Mouse (Mus musculus) neutrophil, adult 5-6 weeks (primary cell): ENCODE measurements around the gene Epb42. TPM values are rescaled to one million over a fixed set of nuclear protein-coding genes. Genes with fewer than 3 reads are reported as not detected.
A peak's percentile ranks its signal among the peaks of the same experiment; 100 is the strongest.
"Not testable (repeated sequence)": the region's sequence is repeated elsewhere in the genome, so short reads cannot be mapped to it uniquely, and the experiment has no call there.

Experiments used
- ATAC-seq: fragments of 151-379, 151-347 bp; 2 replicates; pipeline ENCODE4 v1.8.0; 2017; ENCODE audit warnings: mild to moderate bottlenecking, moderate TSS enrichment; ENCODE audit not compliant: insufficient number of reproducible peaks, poor library complexity, low FRiP score, severe bottlenecking; ENCODE audit errors: extremely low read depth
- total RNA-seq: library from RNA; stranded (forward); fragments of 200-1000 nt; gene quantifications from 2 replicates; pipeline ENCODE4 v1.2.3, GENCODE M21; 2017

The Epb42 gene
- 2.8 and 3.3 TPM in 2 replicates for total RNA-seq

DNA sequence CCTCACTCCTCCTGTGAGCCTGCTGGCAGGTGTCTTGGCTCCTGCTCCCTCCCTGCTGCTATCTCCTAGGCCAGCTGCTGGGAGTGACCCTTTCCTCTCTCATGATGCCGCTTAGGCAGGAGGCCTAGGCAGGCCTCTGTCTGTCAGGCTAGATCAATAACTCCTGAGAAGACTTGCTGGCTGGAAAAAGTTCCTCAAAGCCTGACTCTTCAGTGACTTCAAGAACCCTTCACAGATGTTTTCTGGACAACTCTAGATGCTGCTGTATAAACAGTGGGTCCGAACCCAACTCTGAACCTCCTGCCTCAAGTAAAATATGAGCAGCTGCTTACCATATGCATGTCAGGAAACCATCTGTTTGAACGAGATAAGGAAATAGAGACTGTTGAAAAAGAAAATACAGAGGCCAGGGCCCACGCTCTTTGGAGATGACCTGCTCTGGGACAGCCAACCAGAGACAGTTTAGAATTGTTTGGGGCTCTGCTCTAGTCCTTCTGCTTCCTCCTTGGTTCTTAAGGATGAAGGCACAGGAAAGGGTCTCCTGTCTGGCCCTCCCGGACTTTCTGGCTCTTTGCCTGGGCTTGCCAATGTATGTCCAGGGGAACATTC is at the start of gene Epb42:
TSS of gene Epb42 (minus strand) at position 340 of the 609 bp plus-strand sequence.
- ATAC-seq: no peak

DNA sequence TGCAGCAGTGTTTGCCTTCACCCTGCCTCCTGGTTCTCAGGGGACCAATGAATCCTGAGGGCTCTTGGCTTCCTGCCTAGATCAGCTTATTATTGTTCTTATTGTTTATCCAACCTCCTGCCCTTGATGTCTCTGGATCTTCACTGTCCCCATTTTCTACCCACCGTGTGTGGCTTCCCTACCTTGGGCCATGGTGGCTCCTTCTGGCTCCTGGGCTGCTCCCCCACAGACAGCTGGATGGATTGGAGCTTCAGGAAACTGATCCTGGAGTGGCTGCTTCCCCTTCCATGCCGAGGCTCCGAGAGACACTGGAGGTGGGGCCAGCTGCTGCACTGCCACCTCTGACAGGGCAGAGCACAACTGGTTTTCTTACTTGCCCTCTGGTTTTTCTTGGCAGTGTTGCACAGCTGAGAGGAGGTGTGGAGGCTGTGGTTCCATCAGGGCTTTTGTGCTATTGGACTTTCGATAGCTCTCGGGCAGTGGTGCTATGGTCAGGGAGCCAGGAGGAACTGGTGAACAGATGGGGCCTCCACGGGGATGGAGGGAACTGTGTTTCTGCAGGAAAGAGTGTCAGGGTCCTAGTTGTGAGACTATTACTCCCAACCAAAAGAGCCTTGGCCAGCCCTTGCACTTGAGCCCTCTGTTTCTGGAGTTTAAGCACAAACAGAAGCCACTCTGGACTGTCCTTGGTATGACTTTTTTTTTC is 48.8 kb upstream of the Epb42 start, which contains the start of gene Tgm5:
TSS of gene Tgm5 (minus strand) at position 362 of the 706 bp plus-strand sequence.
- ATAC-seq: no peak

DNA sequence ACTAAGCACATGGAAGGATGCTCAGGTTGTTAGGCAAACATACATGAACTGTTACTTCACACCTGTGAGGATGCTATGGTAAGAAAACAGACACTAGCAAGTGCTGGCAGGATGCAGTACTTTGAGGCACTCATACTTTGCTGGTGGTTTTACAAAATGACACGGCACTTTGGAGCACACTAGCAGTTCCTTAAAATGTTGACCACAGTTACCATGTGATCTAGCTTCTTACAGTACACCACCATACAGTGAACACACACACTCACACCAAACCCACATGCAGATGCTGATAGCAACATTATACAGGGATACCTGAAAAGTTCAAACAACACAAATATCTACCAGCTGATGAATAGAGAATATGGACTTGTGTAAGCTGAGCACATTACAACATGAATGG is 45.8 kb upstream of the Epb42 start:
- ATAC-seq: peak; percentile 93

DNA sequence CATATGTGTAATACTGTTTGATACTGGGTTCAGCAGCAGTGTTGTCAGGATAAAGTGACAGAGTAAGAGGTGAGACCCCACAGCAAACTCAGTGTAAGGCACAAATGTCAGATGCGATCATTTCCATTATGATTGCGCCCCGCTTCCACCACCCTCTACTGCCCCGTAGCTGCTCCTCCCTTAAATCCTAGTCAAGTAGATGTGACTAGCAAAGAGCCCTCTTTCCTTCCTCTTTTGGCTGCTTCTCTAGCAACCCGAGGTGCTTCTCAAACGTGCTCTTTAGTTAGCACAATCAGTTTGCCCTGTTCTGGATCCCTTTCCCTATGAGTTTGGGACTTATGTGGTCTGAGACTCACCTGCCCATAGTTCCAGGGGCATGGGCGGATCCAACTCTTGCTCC is 37.9 kb upstream of the Epb42 start:
- peak; percentile 41; the same call in 1 of the 2 replicates for ATAC-seq

DNA sequence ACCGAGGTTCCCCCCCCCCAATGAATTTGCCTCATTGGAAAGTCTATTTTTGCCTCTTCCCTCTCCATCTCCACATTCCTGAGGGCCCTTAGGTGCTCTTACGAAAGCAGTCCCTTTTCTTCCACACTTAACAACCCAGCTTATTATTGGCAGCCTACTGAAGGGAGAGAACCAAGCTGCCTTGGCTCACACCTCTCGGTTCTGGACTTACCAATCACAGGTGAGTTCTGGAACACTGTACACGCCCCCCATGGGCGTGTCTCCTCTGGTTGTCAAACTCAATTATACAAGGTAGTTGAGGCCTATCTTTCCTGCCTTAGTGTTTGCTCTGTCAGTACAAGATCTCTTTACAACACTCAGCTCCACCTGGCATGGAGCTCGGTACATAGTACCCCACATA is 35.0 kb upstream of the Epb42 start:
- ATAC-seq: no peak

DNA sequence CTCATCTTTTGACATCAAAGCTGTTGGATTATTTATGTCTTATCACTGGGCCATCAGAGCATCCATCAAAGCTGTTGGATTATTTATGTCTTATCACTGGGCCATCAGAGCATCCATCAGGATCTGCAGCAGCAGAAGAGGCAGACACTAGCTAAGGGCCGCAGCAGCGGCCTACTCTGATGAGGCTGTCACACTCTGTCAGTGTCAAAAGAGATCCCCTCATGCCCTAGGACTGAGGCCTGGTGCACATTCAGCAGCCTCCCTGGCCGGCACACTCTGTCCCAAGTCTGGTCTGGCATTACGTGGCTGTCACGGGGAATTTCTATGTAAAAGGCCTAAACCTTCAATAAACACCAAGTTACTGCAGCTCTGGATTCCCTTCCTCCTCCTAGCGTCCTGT is 32.6 kb upstream of the Epb42 start:
- ATAC-seq: no peak

DNA sequence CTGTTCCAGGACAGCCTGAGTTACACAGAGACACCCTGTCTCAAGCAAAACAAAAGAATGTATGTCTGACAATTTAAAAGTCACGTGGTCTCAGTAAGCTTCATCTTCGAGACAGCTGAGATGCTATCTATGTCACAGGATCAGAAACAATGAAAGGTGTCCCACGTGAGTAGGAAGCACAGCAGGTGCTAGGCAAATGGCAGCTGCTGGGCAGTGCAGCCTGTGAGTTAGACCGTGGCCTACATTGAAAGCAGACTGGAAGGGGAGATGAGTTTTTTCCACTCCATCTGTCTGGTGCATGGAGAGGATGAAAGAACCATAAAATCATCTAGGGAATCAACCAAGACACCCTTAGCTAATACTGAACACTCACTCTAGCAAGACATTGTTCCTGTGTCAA is 30.2 kb upstream of the Epb42 start:
- no peak for ATAC-seq

DNA sequence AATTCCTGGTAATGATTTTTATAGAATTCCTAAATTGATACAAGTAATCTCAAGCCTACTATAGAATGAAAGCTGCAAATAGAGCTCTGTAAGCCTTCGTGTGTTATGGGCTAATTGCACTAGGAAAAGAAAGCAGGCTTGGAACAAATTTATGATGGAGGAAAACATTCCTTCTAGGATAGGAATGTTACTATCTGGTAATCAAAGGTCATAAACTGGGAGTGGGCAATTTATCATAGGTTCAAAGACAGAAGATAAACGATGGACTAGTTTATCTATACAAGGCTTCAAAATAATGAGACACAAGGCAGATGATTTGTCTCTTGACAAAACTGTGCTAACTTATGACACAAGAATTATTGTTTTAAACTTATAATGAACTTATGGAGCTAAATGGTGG is 24.4 kb upstream of the Epb42 start:
- ATAC-seq: no peak

DNA sequence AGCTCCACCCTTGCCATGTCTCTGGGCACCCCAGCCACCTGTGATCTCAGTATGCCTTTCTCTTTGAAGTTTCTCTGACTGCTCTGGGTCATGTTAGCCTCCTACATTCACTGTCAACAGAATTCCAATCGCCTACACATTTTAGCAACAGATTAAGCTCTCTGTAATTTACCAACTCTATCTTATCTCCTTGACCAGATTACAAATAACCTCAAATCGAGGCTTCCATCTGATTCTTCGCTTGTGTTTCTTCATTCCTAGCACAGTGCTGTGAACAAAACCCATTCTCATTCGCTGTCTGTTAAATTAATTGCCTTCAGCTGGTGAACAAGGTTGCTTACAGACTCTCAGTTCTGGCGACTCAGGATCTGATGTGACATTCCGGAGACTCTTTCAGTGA is 21.1 kb upstream of the Epb42 start:
- no peak for ATAC-seq

DNA sequence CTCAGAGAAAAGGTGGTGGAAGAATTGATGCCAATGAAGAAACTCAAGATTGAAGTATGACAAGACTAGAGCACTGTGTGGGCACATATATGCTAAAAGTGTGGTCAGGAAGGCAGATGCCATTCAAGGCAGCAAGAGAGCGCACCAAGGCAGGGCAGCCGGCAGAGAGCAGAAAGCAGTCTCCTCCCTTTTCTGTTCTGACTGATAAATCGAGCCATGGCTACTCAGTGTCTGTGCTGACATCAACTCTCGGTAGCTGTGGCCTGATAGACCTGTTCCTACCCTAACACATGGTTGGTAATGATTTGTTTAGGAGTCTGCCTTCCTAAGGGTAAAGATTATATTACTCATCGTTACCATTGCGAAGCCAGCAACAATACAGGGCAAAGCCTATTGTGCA is 19.0 kb upstream of the Epb42 start:
- no peak for ATAC-seq

DNA sequence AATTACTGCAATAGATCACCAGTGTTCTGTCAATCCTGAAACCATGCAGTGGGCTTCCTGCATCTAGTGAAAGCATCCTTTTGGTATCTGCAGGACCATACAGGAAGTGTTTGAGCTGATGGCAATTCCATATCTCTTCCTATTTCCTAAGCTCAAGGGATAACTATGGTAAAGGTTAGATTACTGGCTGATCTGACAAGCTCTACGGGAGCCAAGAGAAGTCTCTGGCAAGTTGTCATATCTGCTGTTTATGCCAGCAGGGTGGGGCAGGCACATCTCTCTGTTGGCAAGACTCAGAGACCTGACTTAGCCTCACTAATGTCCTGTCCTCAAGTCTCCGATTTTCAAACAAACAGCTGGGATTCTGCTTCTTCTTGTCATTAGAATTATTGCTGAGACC is 17.2 kb upstream of the Epb42 start:
- ATAC-seq: no peak

DNA sequence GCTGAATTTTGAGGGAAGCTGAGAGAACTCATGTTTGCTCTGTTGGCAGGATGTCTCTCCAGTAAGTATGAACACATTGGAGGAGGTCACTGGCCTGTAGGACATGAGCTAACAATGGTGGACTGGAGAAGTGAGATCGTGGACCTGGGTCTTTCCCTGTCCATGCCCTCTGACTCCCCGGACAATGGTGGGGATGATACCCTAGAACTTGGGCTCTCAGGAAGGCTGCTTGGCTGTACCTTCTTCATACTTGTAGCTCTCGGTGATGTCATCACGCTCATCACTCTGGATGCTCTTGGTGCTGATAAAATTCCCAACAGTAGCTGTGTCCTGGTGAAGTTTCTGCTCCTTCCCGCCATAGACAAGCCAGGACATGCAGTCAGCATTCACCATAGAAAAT is 15.3 kb upstream of the Epb42 start:
- no peak for ATAC-seq

DNA sequence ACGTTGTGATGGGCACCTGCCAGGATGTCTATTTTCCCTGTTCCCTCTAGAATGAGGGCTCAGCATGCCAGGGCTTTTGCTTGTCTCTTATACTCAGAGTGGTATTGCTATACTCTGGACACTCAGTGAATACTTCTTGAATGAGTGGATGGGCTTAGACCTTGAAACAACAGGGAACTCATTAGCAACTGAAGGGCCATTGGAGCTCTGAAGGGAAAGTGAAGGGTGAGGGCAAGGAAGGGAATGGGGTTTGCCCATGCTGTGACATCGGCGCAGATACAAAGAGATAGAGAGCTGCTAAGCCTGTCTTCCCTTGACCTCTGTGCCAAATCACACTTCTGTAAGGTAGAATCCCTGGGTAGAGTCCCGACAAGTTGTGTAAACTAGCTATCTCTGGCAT is 8.8 kb upstream of the Epb42 start:
- no peak for ATAC-seq

DNA sequence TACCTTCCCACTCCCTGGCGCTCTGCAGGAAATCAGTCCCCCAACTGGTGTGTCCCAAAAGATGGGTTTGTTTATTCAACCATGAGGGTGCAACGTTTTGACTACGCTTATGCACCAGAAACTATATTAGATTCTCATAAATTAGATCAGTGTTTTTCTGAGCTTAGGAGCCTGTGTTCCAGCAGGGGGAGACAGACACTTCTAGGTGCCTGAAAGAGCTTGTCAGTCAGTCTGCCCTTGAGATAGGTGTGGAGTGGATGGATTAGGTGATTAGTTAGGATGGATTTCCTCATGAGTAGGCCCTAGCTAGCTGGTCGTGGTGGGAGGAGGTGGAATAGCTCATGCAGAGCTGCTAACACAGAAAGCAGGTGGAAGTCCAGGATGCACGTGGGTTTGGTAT is 4.2 kb upstream of the Epb42 start:
- 0 out of 2 replicates have a peak, but pooled peaks have one; percentile 44 for ATAC-seq

DNA sequence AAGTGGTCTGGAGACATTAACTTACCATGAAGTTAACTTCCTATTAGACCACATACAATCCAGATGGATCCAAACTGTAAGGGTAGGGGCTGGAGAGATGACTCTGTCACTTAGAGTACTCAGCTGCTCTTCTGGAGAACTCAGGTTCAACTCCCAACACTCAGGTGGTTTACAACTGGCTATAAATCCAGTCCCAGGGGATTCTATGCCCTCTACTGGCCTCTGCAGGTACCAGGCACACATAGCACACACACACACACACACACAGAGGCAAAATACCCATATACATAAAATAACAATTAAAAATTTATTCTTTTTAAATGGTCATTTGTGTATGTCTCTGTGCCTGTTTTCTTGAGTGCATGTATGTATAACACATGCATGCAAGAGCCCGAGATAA is 2.5 kb upstream of the Epb42 start:
- no peak for ATAC-seq

DNA sequence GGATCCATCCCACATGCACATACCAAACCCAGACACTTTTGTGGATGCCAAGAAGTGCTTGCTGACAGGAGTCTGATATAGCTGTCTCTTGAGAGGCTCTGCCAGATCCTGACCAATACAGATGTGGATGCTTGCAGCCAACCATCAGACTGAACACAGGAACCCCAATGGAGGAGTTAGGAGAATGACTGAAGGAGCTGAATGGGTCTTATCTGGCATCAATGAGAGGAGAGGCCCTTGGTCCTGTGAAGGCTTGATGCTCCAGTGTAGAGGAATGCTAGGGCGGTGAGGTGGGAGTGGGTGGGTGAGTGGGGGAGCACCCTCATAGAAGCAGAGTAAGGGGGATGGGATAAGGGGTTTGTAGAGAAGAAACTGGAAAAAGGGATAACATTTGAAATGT is 2.0 kb upstream of the Epb42 start:
- ATAC-seq: not testable (repeated sequence)

DNA sequence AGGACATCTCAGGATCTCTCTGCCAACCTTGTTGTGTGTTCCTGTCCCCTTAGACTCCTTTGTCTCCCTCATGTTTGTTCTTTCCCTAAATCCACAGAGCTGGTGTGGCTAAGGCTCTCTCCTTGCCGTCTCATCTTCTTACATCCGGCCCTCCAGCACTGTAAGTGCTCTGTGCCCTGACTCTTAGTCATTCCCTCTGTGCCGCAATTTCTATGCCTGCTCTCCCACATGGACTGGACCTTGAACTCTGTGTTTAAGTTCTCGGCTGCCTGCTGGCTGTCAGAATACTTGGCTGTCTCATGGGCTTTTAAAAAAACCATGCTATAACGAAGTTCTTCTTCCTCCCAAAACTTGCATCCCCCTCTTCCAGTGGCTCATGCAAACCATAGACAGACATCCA is 14.0 kb downstream of the Epb42 start:
- ATAC-seq: no peak

DNA sequence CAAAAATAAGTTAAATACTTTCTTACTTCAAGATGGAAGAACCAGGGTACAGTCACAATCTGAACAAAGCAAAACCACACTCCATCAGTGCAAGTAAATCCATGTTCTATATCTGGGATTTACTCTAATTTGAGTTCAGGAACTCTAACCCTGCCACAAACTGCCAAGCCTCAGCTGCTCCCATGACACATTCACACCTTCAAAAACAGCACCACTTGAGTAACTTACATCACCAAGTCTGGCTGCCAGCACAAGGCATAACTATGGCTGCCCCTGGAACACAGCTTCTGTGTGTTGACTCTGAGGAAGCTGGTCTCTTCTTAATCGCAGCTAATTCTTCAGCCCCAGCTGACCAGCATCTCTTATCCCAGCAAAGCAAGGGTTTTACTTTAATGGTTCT is 19.7 kb downstream of the Epb42 start:
- no peak for ATAC-seq

DNA sequence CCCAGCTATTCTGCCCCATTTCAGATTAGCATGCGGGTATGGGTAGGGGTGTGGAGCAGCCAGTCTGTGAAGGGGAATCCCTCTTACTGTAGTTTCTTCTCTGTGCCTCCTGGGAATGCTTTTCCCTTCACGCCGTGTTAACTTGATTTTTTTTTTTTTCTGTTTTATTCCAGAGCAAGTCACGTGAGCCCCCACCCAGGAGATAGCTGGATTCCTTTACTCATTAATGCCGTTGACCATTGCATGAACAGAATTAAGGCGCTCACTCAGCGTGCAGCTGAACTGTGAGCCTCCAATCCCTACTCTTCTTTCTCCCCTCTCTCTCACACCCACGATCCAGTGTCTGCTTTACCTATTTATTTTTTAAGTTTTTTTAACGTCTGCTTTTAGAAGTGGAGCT is 20.6 kb downstream of the Epb42 start:
- ATAC-seq: no peak

DNA sequence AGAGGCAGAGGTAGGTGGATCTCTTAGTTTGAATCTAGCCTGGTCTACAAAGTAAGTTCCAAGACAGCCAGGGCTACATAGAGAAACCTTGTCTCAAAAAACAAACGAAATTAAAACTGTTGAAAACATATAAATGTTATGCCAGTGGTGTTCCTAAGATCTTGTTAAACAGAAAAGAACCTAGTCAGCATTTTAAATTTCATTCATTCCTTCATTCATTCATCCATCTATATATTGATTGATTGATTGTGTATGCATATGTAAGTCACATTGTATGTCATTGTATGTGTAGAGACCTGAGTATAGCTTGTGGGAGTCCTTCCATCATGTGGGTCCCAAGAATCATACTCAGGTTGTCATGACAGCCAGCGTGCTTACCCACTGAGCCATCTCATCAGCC is 21.4 kb downstream of the Epb42 start:
- ATAC-seq: no peak

DNA sequence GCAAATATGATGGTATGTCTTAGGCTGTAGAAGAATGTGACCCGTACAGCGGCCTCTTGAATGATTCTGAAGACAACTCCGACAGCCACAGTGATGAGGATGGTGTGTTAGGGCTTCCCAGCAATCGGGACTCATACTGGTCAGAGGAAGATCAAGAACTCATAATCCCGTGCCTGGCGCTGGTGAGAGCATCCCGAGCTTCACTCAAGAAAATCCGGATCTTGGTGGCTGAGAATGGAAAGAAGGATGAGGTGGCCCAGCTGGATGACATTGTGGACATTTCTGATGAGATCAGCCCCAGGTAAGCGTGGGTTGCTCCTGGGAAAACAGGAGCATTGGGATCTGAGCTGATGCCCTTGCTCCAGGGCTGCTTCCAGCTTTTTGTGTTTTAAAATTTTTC is 24.2 kb downstream of the Epb42 start:
- no peak for ATAC-seq
